Mouse (Mus musculus): ENCODE data around the gene Ano2. TPM values are rescaled to one million over a fixed set of nuclear protein-coding genes. Genes with fewer than 3 reads are reported as not detected.

The Ano2 gene
- total and polyA plus RNA-seq, 3 experiments, result not detected

- H3K9me3 ChIP-seq (replicated peaks; ENCODE audit: low read length), result no peaks in the 10 kb centered on the region
- no peaks in the 10 kb centered on the region for H3K36me3 ChIP-seq (replicated peaks in 1 of 2; ENCODE audit: control insufficient read depth in 1 of 2, insufficient read depth in 1 of 2, low read length in 1 of 2)
- no peak for DNase-seq (ENCODE audit: extremely low read depth)
- no peak overlapping the region for H3K9ac ChIP-seq (ENCODE audit: insufficient read depth, low read depth)
- no peak for TF ChIP-seq RAD21 (IDR thresholded peaks at IDR 0.05; ENCODE audit: low read depth, low read length)
- no peak for TF ChIP-seq MXI1 (IDR thresholded peaks at IDR 0.05; ENCODE audit: low read depth, low read length)
- in situ Hi-C loops (cut with MboI; ENCODE audit: low pct_ligation_motif_present, low pct_unique_long_range_greater_than_20kb, low sequenced_read_pairs) (no loop called here), dilution Hi-C loops (cut with MboI; ENCODE audit: extremely low pct_ligation_motif_present, extremely low pct_unique_long_range_greater_than_20kb, low sequenced_read_pairs) (no loop called here)
- peaks cover 87% of the 10 kb centered on the region for H3K27me3 ChIP-seq (replicated peaks)
- no peak overlapping the region for H3K4me3 ChIP-seq (replicated peaks in 1 of 3; ENCODE audit: low read depth in 2 of 3, low read length in 2 of 3, poor library complexity in 1 of 3)
- no peak overlapping the region for H3K27ac ChIP-seq (ENCODE audit: insufficient read depth, low read depth)
- no peaks in the 10 kb centered on the region for H3K79me2 ChIP-seq (replicated peaks; ENCODE audit: control insufficient read depth, extremely low read depth, insufficient read depth, poor library complexity, severe bottlenecking)
- no peaks in the 10 kb centered on the region for H3K4me1 ChIP-seq (ENCODE audit: control insufficient read depth in 1 of 2, insufficient read depth in 2 of 2)
- H3K4me2 ChIP-seq (ENCODE audit: insufficient read depth, low read depth, poor library complexity, severe bottlenecking), result no peak overlapping the region
Measured at GRCm38 (mm10) chr6:125871482-125871881, 181.3 kb downstream of the Ano2 start.

- Histone ChIP-seq H3K4me2 (ENCODE audit: insufficient read depth, low read depth, poor library complexity, severe bottlenecking) (no peak overlapping the region), H3K27ac (ENCODE audit: insufficient read depth, low read depth) (no peak overlapping the region), H3K9me3 (replicated peaks; ENCODE audit: low read length) (no peaks in the 10 kb centered on the region), H3K4me3 (replicated peaks in 1 of 3; ENCODE audit: low read depth in 2 of 3, low read length in 2 of 3, poor library complexity in 1 of 3) (no peak overlapping the region), H3K9ac (ENCODE audit: insufficient read depth, low read depth) (no peak overlapping the region), H3K4me1 (ENCODE audit: control insufficient read depth in 1 of 2, insufficient read depth in 2 of 2) (no peaks in the 10 kb centered on the region), H3K79me2 (replicated peaks; ENCODE audit: control insufficient read depth, extremely low read depth, insufficient read depth, poor library complexity, severe bottlenecking) (no peaks in the 10 kb centered on the region), H3K27me3 (replicated peaks) (peaks cover 82% of the 10 kb centered on the region), H3K36me3 (replicated peaks in 1 of 2; ENCODE audit: control insufficient read depth in 1 of 2, insufficient read depth in 1 of 2, low read length in 1 of 2) (no peaks in the 10 kb centered on the region)
- TF ChIP-seq CHD2 (IDR thresholded peaks at IDR 0.05; ENCODE audit: low read length) (no peak), POLR2A (IDR thresholded peaks at IDR 0.05; ENCODE audit: low read depth, low read length) (no peak), KAT2A (IDR thresholded peaks at IDR 0.05; ENCODE audit: insufficient replicate concordance, low read length) (no peak), ZKSCAN1 (IDR thresholded peaks at IDR 0.05; ENCODE audit: borderline replicate concordance, low read depth, low read length) (no peak), ELF1 (IDR thresholded peaks at IDR 0.05; ENCODE audit: low read depth, low read length) (no peak), TBP (conservative IDR thresholded peaks at IDR 0.05; ENCODE audit: low read depth, low read length) (no peak), GABPA (IDR thresholded peaks at IDR 0.05; ENCODE audit: insufficient replicate concordance, low read depth, low read length) (no peak), CHD1 (IDR thresholded peaks at IDR 0.05; ENCODE audit: low read depth, low read length) (no peak), ZMIZ1 (IDR thresholded peaks at IDR 0.05; ENCODE audit: low read depth, low read length) (no peak)
- DNase-seq (ENCODE audit: extremely low read depth), result no peak
- dilution Hi-C loops (cut with MboI; ENCODE audit: extremely low pct_ligation_motif_present, extremely low pct_unique_long_range_greater_than_20kb, low sequenced_read_pairs), result no loop called here
- in situ Hi-C loops (cut with MboI; ENCODE audit: low pct_ligation_motif_present, low pct_unique_long_range_greater_than_20kb, low sequenced_read_pairs), result no loop called here
Measured at GRCm38 (mm10) chr6:125874742-125875141, 184.5 kb downstream of the Ano2 start.

GRCm38 (mm10) chr6:125876884-125877283 is 186.7 kb downstream of the Ano2 start:
- Histone ChIP-seq H3K4me2 (ENCODE audit: insufficient read depth, low read depth, poor library complexity, severe bottlenecking) (no peak overlapping the region), H3K9ac (ENCODE audit: insufficient read depth, low read depth) (no peak overlapping the region), H3K4me1 (ENCODE audit: control insufficient read depth in 1 of 2, insufficient read depth in 2 of 2) (no peaks in the 10 kb centered on the region), H3K9me3 (replicated peaks; ENCODE audit: low read length) (no peaks in the 10 kb centered on the region), H3K27me3 (replicated peaks) (peaks cover 79% of the 10 kb centered on the region), H3K79me2 (replicated peaks; ENCODE audit: control insufficient read depth, extremely low read depth, insufficient read depth, poor library complexity, severe bottlenecking) (no peaks in the 10 kb centered on the region), H3K36me3 (replicated peaks in 1 of 2; ENCODE audit: control insufficient read depth in 1 of 2, insufficient read depth in 1 of 2, low read length in 1 of 2) (no peaks in the 10 kb centered on the region), H3K27ac (ENCODE audit: insufficient read depth, low read depth) (no peak overlapping the region), H3K4me3 (replicated peaks in 1 of 3; ENCODE audit: low read depth in 2 of 3, low read length in 2 of 3, poor library complexity in 1 of 3) (no peak overlapping the region)
- dilution Hi-C loops (cut with MboI; ENCODE audit: extremely low pct_ligation_motif_present, extremely low pct_unique_long_range_greater_than_20kb, low sequenced_read_pairs), result no loop called here
- TF ChIP-seq POLR2A (IDR thresholded peaks at IDR 0.05; ENCODE audit: low read depth, low read length), result no peak
- no peak for TF ChIP-seq MXI1 (IDR thresholded peaks at IDR 0.05; ENCODE audit: low read depth, low read length)
- TF ChIP-seq MEF2A (IDR thresholded peaks at IDR 0.05; ENCODE audit: borderline replicate concordance, low read depth, low read length), result no peak
- TF ChIP-seq ZKSCAN1 (IDR thresholded peaks at IDR 0.05; ENCODE audit: borderline replicate concordance, low read depth, low read length), result no peak
- TF ChIP-seq ZNF384 (IDR thresholded peaks at IDR 0.05; ENCODE audit: low read depth, low read length), result no peak
- TF ChIP-seq MAFK (IDR thresholded peaks at IDR 0.05; ENCODE audit: insufficient replicate concordance, low read length), result no peak
- no peak for TF ChIP-seq SMC3 (IDR thresholded peaks at IDR 0.05; ENCODE audit: low read depth, low read length)
- no peak for TF ChIP-seq JUND (conservative IDR thresholded peaks at IDR 0.05; ENCODE audit: low read depth, low read length)
- TF ChIP-seq TBP (conservative IDR thresholded peaks at IDR 0.05; ENCODE audit: low read depth, low read length), result no peak
- TF ChIP-seq MAZ (IDR thresholded peaks at IDR 0.05; ENCODE audit: low read depth, low read length), result no peak
- no peak for TF ChIP-seq SIN3A (IDR thresholded peaks at IDR 0.05; ENCODE audit: low read length)
- no peak for TF ChIP-seq RCOR1 (conservative IDR thresholded peaks at IDR 0.05; ENCODE audit: low read depth, low read length)
- no peak for TF ChIP-seq GABPA (IDR thresholded peaks at IDR 0.05; ENCODE audit: insufficient replicate concordance, low read depth, low read length)
- TF ChIP-seq USF2 (conservative IDR thresholded peaks at IDR 0.05; ENCODE audit: low read depth, low read length), result no peak
- no peak for TF ChIP-seq E2F4 (IDR thresholded peaks at IDR 0.05; ENCODE audit: insufficient replicate concordance, low read depth, low read length)
- TF ChIP-seq EP300 (IDR thresholded peaks at IDR 0.05; ENCODE audit: low read length), result no peak
- TF ChIP-seq USF1 (IDR thresholded peaks at IDR 0.05; ENCODE audit: low read depth, low read length), result no peak
- TF ChIP-seq ZMIZ1 (IDR thresholded peaks at IDR 0.05; ENCODE audit: low read depth, low read length), result no peak
- TF ChIP-seq ELF1 (IDR thresholded peaks at IDR 0.05; ENCODE audit: low read depth, low read length), result no peak
- TF ChIP-seq JUN (IDR thresholded peaks at IDR 0.05; ENCODE audit: insufficient read depth, low read depth, low read length), result no peak
- in situ Hi-C loops (cut with MboI; ENCODE audit: low pct_ligation_motif_present, low pct_unique_long_range_greater_than_20kb, low sequenced_read_pairs), result no loop called here
- no peak for DNase-seq (ENCODE audit: extremely low read depth)
